Mouse (Mus musculus): ENCODE measurements around the gene Tekt5.

Tekt5 gene

GRCm38 (mm10) chr16:10336454-10337421 lies 58.6 kb downstream of the Tekt5 start:
- DNase-seq (ENCODE audit: low spot score in 2 of 2), result no peak

DNA sequence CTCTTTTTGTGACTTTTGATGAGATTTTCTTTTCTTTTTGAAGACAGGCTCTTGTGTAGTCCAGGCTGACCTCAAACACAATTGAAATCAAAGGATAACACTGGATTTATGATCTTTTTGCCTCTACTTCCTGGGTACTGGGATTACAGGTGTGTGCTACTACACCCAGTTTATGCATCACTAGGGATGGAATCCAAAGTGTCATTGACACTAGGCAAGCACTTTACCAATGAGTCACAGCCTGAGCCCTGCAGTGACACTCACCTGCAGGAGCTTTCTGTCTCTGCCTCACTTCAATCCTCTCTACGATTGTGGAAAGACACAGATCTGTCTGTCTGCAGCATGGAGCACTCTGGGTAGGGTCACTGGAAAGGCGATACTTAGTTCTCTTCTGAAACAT lies 59.3 kb downstream of the Tekt5 start:
- DNase-seq (ENCODE audit: low spot score in 2 of 2), result no peak

DNA sequence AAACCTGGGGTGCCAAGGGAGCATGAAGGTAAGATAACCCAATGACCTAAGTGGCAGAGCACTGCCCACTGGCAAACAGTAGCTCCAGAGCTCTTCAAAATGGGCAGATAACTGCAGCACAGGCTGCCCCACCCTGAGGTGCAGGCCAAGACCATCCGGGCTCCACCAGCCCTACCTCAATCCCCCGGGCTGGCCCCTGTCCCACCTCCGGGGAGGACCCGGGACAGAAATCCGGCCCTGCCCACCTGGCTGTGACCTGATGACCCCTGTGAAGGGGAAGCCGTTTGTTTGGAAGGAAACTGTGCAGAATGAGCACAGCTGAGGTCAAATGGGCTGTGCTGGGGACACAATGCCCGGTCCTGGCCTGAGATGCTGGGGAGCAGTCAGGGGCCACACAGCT lies 62.6 kb downstream of the Tekt5 start:
- DNase-seq (ENCODE audit: low spot score in 2 of 2), result no peak

- DNase-seq (ENCODE audit: low spot score in 2 of 2), result no peak
These were observed 64.4 kb downstream of the Tekt5 start for GRCm38 (mm10) chr16:10330586-10331495.

GRCm38 (mm10) chr16:10327563-10328333 lies 67.5 kb downstream of the Tekt5 start:
- DNase-seq (ENCODE audit: low spot score in 2 of 2), result no peak

- no peak for DNase-seq (ENCODE audit: low spot score in 2 of 2)
These were observed 75.2 kb downstream of the Tekt5 start for GRCm38 (mm10) chr16:10319914-10320569.

DNA sequence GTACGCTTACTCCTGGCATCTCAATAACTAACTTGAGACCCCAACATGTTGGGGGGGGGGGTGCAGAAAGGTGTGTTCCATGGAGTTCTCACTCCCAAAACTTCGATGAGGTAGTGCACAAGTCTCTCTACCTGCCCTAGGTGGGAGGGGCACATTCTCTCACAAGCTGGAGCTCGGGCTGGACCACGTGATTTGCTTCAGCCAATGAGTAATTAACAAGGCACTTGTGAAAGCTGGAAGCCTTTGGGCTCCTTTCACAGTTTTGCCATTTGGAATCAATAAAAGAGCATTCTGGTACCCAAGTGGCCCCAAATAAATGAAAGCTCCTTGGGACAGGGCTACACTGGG lies 78.1 kb downstream of the Tekt5 start:
- no peak for DNase-seq (ENCODE audit: low spot score in 2 of 2)

DNA sequence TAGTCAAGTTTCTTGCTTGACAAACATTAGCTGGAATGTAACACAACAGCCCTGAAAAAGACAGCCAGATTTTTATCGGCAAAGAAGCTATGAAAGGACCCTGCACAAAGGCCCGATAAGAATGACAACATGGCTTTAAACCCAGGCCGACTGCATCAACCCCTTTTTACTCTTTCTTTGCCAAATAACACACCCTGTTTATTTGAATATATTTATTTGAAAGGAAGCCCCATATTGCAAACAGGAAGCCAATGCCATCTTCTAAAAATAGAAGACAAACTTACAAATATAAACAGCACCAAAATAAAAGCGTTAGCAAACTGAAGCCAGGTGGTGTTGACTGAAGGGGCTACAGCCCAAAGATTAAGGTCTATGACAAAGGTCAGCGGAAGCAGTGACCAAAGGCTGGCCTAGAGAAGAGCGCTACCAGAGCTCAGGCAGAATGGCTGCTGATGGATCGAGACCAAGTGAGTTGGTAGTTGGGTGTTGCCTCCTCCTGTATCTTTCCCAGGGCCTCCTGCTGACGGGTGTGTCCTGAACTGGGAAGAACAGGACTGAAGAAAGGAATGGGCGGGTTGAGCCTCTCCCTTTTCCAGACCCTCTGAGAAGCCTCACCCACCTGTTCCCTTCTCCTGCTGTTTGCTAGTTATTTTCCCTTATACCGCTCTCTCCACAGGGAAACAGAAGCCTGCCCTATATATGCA lies 78.6 kb downstream of the Tekt5 start:
- DNase-seq (ENCODE audit: low spot score in 2 of 2), result no peak

GRCm38 (mm10) chr16:10313646-10314088 lies 81.6 kb downstream of the Tekt5 start, which contains the start of gene Emp2:
Emp2 (minus strand) TSS chr16:10313968.
- DNase-seq (ENCODE audit: low spot score in 2 of 2), result no peak

GRCm38 (mm10) chr16:10313226-10313625 lies 82.1 kb downstream of the Tekt5 start:
- no peak for DNase-seq (ENCODE audit: low spot score in 2 of 2)

DNA sequence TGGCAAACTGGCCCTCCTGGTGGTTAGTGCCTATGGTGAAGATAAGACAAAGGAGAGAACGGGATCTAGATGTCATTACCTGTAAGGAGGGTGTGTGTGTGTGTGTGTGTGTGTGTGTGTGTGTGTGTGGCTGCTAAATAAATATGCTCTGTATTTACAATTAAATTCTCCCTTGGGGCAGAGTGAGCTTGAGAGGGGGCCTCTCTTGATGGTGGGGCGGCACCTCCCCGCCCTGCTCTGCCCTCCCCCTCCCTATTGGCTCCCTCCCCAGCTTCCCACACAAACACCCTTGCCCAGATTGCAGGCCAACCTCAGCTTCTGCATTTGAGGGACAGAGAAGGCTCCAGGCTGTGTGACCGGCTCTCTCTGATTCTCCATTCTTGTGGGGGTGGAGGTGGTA lies 83.3 kb downstream of the Tekt5 start:
- DNase-seq (ENCODE audit: low spot score in 2 of 2), result no peak

GRCm38 (mm10) chr16:10311086-10311485 lies 84.2 kb downstream of the Tekt5 start:
- no peak for DNase-seq (ENCODE audit: low spot score in 2 of 2)

GRCm38 (mm10) chr16:10310507-10310906 lies 84.8 kb downstream of the Tekt5 start:
- DNase-seq (ENCODE audit: low spot score in 2 of 2), result no peak
